Mouse (Mus musculus): ENCODE measurements around the gene Vsx2.

Gene Vsx2

DNA sequence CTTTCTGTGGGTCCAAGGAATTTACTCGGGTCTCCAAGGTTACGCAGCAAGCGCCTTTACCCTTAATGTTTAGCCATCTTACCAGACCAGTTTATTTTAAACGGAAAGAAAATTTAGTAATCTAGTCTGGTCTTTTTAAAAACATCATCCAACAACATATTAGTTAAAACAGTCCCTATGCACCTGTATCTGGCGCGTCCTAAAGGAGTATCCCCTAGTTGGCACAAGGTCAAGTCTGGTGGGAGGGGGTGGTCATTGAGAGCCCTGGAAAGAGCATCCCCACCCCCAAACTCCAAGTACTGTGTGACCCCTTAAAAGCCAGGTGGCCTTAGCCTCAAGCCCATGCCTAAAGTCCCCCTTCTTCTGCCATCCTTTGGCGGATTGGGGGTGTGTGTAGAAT, 3.5 kb downstream of the Vsx2 start:
- DNase-seq = no peak

DNA sequence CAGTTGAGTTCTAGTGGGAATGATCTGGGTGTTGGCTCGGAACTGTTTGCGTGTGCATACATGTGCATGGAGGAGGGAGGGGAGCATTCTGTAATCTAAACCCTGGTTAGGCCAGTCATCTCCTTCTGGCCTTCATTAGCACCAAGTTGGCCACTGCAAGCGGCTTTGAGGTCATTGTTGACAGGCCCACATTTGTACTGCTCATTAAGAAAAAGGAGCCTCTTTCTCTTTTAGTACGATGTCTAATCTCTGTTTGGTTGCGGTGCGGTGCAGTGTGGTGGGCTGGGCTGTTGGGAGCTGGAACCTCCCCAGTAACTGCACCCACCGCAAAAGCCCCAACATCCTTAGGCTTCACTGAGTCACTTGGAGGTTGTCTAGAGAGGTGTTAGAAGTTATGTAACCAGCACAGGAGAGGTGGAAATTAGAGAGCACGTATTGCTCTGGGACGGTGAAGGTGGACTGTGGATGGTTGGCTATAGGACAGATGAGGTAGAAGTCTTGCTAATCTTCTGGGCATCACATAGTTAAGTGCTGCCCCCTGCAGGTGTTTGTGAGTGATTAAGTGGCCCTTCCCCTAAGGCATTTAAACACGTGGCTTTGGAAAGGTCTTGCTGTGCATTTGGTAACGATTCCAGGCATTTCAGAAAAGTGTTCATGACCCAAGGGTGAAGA, 8.3 kb downstream of the Vsx2 start:
- DNase-seq = no peak

DNA sequence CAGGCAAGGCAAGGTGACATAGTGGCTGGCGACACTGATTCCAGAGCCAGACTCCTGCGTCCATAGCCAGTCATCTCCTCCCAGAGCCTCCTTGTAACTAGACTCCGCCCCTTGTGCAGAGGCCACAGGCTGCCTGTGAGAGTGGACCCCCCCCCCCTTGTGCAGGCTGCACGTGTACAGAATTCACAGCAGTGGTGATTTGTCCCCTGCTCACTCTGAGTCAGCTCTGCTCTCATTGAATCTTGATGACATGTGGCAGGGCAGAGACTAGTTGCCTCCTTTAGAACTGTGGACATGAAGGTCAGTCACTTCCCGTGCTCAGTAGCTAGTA, 8.8 kb downstream of the Vsx2 start:
- DNase-seq = peak in 1 of 2 experiments; percentile 7

DNA sequence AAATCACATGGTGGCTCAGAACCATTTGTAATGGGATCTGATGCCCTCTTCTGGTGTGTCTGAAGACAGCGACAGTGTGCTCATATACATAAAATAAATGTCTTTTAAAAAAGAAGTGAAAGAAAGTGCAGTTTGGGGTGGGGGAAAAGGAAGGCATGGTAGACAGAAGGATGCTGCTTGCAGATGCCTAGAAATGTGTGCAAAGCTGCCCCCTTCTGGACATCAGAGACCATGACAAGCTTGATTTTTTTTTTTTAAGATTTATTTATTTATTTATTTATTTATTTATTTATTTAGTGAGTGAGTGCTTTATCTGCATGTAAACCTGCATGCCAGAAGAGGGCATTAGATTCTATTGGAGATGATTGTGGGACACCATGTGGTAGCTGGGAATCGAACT, 11.7 kb downstream of the Vsx2 start:
- DNase-seq = no peak

DNA sequence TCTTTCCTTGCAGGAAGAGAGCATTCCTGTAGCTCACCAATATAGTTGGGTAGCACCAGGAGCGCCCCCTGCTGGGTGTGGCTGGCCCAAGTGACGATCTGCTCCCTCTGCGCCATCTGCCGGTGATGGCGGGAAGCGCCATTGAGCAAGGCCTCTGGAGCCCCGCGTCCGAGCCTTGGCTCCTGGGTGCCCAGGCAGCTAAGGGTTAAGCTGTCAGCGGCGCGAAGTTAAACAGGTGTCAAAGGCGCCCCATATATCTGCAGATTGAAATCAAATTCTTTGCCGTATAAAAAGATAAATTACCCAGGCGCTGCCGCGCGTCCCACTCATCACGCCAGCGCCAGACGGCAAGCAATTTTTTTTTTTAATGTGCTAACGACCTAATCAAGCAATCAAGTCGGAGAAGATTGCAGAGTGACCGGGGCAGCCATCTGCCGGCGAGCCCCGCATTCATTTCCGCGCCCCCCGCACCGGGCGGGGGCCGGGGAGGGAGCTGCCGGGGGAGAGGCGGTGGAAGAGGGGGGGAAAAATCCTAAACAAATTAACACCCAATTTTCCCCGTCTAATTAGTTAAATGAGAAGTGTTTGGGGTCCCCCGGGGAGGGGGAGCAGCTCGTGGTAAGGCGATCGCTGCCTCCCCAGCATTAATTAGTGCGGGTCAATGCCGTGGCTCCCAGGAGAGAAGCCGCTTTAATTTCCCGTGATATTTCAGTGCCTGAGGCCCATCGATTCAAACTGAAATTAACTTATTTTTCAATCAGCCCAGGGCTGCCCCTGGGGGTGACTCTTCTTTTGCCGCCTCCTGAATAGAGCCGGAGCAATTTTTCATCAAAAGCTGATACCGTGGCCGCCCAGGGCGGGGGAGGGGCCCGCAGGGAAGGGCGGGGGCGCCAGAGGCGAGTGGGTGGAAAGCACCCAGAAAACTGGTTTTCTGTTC, 20.5 kb downstream of the Vsx2 start:
- peak; percentile 81 to 95 for DNase-seq

DNA sequence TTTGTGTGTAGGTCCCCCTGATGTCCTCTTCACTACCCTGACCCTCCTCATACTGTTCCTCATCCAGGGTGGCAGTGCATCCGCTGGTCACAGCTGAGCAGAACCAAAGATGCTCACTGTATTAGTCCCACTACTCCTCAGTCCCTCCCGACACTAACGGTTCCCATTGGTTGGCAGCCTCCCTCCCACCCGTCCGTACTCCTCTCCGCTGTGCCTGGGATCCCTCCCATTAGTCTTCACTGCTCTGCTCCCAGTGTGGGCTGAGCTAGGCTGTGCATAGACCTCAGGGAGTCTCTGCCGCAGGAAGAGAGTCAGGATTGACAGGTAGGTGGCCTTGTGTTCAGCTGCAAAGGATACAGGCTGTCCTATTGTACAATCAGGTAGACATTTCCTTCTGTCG, 28.8 kb downstream of the Vsx2 start:
- DNase-seq = no peak

DNA sequence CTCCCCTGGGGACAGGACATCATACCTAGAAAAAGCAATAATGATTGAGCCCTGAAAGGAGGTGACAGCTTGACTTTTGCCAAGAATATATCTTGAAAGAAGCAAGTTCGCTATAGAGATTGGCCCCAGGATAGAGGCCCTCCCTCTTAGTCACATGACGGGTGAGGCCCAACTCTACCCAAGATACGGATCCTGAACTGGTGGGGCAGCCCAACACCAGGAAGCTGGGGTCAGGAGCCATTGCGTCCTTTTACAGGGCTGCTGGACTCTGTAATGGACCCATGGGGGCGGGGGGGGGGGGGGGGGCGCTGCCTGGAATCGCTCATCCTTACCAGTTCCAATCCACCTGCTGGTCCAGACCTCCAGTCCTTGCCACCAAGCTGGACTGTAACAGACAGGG, 34.4 kb downstream of the Vsx2 start:
- DNase-seq = no peak

DNA sequence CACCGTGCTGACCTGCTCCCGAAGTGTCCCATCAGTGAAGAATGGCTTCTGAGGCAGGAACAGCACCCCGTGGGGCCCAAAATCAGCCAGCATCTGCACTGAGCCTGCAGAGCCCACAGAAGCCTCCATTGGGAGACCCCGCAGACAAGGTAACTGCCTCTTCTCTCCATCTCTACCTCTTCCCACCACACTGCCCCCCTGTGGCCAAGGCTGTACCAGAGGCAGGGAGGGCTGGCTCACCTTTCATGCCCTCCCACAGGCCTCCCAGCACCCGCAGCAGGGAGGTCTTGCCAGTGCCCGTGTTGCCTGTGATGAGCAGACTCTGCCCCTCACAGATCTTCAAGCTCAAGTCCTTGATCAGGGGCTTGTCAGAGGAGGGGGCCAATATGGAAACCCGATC, 36.3 kb downstream of the Vsx2 start:
- DNase-seq = peak in 1 of 2 experiments; percentile 18

DNA sequence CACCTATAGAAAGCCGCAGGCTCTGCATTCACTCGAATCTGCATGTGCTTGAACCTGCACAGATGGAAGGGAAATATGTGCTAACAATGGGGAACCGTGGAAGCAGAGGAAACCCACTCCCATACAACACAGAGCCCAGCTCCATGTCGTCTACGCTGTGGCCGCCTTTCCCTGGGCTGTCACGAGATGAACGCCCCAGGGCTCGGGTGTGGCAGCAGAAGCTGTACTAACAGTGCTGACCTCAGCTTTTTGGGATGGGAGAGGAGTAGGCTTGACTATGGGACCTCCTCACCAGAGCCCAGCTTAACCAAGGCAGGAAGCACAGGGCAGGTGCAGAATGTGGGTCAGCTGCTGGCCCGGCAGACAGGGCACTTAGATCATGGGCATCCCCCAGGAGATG, 42.2 kb downstream of the Vsx2 start:
- no peak for DNase-seq

DNA sequence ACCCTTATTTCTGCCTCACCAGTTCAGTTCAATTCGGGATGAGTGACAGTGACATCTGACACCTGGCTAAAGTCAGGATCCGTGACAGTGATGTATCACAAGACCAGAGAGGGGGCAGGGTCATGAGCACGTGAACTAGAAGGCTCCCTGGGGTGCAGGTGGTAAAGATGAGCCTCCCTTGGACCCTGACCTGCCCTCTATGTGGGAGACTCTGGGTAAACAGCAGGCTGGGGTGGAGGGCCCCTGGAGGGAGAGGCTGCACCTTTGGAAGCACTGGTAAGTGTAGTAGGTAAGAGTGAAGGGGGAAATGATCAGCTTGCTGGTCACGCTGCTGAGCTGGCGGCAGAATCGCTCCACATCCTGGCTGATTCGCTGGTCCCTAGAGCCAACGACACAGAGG, 43.0 kb downstream of the Vsx2 start:
- DNase-seq = peak; percentile 68 to 74

DNA sequence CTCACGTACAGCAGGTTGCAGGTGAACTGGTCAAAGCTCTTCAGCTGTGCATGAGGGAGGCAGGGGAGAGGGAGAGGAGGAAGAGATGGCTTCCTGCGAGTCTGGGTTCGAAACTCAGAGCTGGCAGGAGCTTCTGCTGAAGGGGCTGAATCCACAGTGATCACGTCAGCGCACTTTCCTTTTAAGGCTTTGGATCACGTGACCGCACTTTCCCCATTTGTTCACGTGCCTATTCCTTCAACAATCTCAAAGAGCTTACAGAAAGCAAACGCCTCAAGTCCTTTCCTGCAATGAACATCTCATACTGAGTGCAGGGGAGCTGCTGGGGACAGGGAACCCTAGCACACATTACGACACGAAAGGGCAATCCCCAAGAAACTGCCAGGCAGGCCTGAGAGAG, 44.4 kb downstream of the Vsx2 start:
- DNase-seq = no peak

DNA sequence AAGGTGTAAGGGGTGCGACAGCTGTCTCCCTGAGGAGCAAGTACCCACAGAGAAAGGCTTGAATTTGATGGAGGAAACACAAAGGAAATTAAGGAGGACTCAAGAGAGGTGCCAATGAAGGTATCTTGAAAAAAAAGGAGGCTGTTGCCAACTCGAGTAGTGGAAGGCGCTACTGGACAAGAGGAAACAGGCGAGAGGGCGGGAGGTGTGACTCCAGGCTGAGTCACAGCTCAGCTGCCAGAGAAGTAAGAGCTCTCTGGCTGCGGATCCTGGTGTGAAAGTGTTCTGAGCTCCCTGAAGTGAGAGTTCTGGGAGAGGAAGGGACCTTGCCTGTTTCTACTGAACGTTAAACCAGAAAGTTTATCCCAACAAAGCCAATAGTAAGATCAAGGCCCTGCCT, 45.0 kb downstream of the Vsx2 start:
- DNase-seq = no peak

DNA sequence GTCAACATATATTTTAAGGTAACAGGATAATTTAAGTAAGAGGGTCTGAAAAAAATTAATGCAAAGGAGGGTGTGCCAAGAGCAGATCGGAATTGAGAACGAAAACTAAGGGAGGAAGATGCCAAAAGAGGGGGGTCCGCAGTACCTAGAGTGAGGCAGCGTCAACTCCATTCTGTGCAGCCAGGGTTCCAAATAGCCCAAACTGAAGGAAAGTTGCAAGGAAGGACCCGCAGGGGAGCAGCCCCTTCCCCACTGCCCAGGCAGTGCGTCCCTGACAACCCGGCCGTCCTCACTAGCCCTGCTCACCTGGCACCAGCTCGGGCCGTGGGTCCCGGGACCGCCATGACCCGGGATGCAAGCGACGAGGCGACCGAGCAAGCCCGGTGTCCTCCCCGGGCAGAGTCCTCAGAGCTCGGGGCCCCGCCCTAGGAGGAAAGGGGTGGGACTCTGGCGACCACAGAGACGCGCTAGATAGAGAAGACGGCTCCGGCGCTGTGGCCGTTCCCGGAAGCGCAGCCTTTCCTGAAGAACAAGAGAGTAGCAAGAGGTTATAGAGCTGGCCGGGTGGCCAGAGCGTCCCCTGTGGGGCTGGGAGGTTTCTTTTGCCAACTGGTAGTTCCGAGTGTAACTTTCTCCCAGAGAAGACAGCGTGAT, 47.5 kb downstream of the Vsx2 start, which contains the start of gene Abcd4:
Gene Abcd4 (minus strand): TSS at position 437 of the 654 bp plus-strand sequence.
- peak; percentile 97 for DNase-seq

DNA sequence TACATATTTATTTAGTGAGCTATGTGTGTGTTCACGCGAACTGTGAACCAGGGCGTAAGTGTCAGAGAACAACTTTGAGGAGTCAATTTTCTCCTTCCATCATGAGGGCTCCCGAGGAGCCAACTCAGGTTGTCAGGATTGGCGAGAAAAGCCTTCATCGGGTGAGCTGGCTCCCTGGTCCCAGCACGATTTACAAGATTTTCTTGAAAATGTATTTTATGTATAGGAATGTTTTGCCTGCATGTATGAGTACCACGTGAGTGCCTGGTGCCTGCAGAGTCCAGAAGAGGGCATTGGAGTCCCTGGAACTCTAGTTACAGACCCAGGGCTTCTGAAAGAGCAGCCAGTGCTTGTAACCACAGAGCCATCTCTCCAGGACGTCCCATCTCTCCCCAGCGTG, 48.1 kb downstream of the Vsx2 start:
- peak; percentile 26 to 32 for DNase-seq

DNA sequence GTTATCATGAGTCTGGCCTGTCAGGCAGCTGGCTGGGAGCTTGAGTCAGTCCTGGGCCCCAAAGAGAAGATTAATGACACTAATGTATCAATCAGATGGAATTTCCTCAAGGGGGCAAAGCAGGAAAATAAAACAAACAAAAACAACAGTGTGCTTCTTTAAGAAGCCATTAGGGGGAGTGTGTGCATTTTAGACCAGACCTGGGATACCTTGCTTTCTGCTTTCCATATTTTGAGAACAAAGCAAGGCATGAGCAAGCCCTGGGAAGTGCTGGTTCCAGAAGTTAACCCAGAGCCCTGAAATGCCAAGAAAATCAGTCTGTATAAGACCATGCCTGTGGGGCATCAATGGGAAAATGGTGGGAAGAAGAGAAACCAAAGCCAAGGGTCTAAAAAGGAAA, 51.4 kb downstream of the Vsx2 start:
- no peak for DNase-seq

DNA sequence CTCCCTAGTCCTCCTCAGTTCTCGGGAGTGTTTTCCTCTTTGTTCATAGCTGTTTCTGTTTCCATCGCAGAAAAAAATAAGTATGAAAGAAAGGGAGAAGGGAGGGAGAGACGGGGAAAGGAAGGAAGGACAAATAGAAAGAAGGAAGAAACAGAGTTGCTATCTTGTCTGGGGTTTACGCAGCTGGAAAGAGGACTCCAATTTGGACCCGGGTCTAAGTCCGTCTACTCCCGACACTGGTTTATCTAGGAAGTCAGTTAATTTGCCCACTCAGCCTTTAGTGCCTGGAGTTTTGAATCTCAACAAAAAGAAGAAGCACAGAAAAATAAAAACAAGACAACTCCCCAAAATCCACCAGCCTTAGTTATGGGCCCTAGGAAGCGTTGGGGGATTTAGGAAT, 55.0 kb downstream of the Vsx2 start:
- peak in 1 of 2 experiments; percentile 25 for DNase-seq

DNA sequence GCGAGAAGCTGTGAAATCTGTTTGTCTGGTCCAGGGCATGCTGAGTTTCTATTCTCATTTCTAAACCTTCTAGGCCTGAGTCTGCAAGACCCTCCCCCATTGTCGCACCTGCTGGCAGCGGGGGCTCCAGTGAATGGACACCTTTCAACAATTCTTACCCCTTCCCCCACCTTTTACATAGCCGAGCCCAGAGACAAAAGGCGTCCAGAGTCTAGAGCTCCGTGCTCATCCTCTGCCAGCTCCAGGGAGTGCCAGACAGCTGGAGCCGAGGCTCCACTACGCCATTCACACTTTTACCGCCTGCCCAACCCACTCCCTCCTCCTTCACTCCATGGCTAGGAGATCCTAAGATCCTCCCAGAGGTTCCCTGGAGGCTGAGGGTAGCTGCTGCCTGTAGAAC, 55.6 kb downstream of the Vsx2 start:
- DNase-seq = no peak

DNA sequence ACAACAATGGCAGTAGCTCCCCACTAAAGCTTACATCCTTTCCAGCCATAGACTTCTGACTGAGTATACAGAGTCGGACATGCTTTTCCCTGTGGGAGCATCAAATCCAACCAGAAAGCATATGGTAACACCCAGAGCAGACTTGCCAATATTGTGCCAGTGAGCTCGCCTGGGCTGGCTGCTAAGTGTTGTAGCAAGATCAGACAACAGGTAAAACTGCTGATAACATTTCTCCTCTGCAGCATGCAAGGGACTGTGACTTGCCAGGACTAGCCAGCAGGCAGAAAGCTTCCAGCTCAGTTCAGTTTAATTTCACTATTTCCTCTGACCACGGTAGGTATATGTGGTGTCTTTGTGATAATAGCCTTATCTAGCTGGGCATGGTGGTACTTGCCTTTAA, 62.3 kb downstream of the Vsx2 start:
- no peak for DNase-seq

DNA sequence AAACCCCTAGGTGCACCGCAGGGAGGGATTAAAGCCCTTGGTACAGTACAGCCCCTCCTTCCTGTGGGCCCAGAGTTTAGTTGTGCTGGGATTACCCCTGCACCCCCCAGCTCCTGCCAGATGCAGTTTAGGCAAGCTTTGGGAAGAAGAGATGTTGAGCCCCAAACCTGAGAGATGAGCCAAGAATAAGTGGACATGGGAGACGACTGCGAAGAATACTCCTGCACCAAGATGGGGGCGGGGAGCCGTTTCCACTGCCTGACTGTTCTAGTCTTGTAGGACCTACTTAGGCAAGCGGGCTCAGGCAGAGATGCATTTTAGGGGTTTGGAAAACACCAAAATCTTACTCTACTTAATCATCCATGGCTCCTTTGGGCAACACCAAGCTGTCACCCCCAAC, 70.7 kb downstream of the Vsx2 start:
- DNase-seq = no peak

DNA sequence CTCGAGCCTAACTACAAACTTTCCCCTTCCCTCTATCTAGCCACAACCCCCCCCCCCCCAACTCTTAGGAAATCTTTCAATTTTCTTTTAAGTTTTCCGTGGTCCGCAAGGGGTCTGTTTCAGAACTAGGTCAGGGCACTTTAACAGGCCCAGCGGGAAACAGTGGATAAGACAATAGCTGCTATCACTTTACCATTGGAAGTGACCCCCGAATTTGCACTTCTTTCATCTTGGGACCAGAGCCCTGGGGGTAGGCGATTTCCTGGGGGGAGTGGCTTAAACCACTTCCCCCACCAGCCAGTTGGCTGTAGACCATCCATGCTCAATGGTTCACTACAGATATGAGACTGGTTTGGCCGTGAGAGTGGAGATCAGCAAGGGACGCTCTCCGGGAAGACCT, 71.1 kb downstream of the Vsx2 start, which contains the start of gene Vrtn:
Gene Vrtn (plus strand): TSS at position 366 of the 400 bp plus-strand sequence.
- DNase-seq = no peak
